Mouse (Mus musculus) Patski (cell line): Measurements from ENCODE around the gene Arhgap1. TPM values are rescaled to one million over a fixed set of nuclear protein-coding genes. Genes with fewer than 3 reads are reported as not detected.

Experiments
- ATAC-seq: fragments of 100-300 bp; one replicate; pipeline ENCODE4 v1.8.0; 2021
- CTCF ChIA-PET: fragments of 350-600 bp; sonication (Branson Sonifier 250); formaldehyde crosslinking; loops from one replicate; lab custom pipeline; 2022; ENCODE audit warnings: inconsistent platforms; lab: Charles Lee
- POLR2A ChIA-PET: fragments of 350-600 bp; sonication (Branson Sonifier 250); formaldehyde crosslinking; loops from one replicate; lab custom pipeline; 2022; ENCODE audit warnings: antibody characterized with exemption, inconsistent platforms; lab: Charles Lee
- DNase-seq: peaks from one replicate; pipeline ENCODE4 v3.0.0-alpha.2; 2011; ENCODE audit warnings: low read depth, low spot score
- H3K27me3 ChIP-seq: fragments of 371-371 bp; one replicate; pipeline ENCODE4 v1.5.1; 2021
- CTCF ChIP-seq: fragments of 100-300 bp; IDR thresholded peaks from one replicate; pipeline ENCODE4 v1.5.1; 2021
- in situ Hi-C: fragments of 300-500 bp; cut with MboI; formaldehyde crosslinking; loops from 3 replicates; pipeline ENCODE4 v1.11.1; 2018; ENCODE audit warnings: low pct_unique_long_range_greater_than_20kb, mixed read lengths
- polyA plus RNA-seq: library from polyadenylated mRNA; unstranded; gene quantifications from one replicate; pipeline ENCODE4 v1.2.3, GENCODE M21; 2021

The Arhgap1 gene
- polyA plus RNA-seq, 1 experiment from 2014 or later: 80.1 TPM

DNA sequence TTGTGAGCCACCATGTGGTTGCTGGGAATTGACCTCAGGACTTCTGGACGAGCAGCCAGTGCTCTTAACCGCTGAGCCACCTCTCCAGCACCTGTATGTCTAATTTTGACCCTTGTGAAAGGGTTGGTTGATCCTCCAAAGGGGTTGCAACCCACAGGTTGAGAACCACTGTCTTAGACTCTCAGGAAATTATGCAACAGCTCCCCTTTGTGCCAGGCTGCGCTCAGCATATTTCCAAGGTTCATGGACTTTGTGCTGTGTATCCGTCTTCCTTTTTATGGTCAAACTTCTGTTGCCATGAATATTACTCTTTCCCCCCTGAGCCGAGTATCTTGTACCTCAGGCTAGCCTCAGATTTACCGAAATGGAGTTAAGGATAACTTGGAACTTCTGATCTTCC is 11.3 kb downstream of the Arhgap1 start:
- DNase-seq (no peak), ATAC-seq (no peak)
- H3K27me3 ChIP-seq: no peaks in the 10 kb centered on the region
- POLR2A ChIA-PET: no interaction called here
- no peak for TF ChIP-seq CTCF
- CTCF ChIA-PET: no interaction called here
- in situ Hi-C loops: no loop called here

DNA sequence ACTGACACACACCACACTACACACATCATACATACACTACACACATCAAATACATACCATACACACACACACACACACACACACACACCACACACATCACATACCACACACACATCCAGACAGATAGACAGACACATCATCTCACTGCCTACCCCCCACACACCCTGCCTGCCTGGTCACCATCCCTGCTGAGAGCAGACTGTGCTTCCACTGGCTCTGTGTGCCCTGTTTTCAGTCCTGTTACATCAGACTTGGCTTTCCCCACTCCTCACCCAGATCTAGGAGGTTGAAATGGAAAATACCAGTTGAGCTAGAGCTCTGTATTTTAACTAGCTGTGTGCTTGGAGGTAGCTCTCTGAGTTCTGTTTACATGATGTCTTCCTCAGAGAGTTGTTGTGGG is 15.1 kb downstream of the Arhgap1 start:
- H3K27me3 ChIP-seq: no peaks in the 10 kb centered on the region
- TF ChIP-seq CTCF: no peak
- in situ Hi-C loops: no loop called here
- ChIA-PET POLR2A (no interaction called here), CTCF (no interaction called here)
- DNase-seq (no peak), ATAC-seq (no peak)

- in situ Hi-C loops: no loop called here
- no peak for TF ChIP-seq CTCF
- no peak for DNase-seq
- CTCF ChIA-PET: interaction anchor here (0.7 kb wide), 1 partner anchor 12 kb away, joined by 3 read pairs; no protein-coding TSS in a partner anchor
- ATAC-seq: no peak
- no peaks in the 10 kb centered on the region for H3K27me3 ChIP-seq
- POLR2A ChIA-PET: no interaction called here
Measured at GRCm38 (mm10) chr2:91666386-91666910, 16.8 kb downstream of the Arhgap1 start.

GRCm38 (mm10) chr2:91667747-91668146 is 18.1 kb downstream of the Arhgap1 start:
- TF ChIP-seq CTCF: no peak
- DNase-seq: no peak
- ATAC-seq: no peak
- in situ Hi-C loops: no loop called here
- no peaks in the 10 kb centered on the region for H3K27me3 ChIP-seq
- POLR2A ChIA-PET: interaction anchor here (1.5 kb wide), 1 partner anchor 11 kb away, joined by 3 read pairs; no protein-coding TSS in a partner anchor
- CTCF ChIA-PET: interaction anchor here (1.1 kb wide), 1 partner anchor 30 kb away, joined by 3 read pairs; no protein-coding TSS in a partner anchor

GRCm38 (mm10) chr2:91669326-91669725 is 19.7 kb downstream of the Arhgap1 start:
- in situ Hi-C loops: no loop called here
- TF ChIP-seq CTCF: no peak
- ChIA-PET POLR2A (interaction anchor here (0.8 to 1.3 kb wide), 2 partner anchors 17 to 61 kb away, joined by 3 read pairs; partner anchors contain the start of gene Ambra1), CTCF (no interaction called here)
- DNase-seq (no peak), ATAC-seq (no peak)
- no peaks in the 10 kb centered on the region for H3K27me3 ChIP-seq

GRCm38 (mm10) chr2:91670038-91670437 is 20.4 kb downstream of the Arhgap1 start:
- DNase-seq (no peak), ATAC-seq (no peak)
- no peaks in the 10 kb centered on the region for H3K27me3 ChIP-seq
- in situ Hi-C loops: no loop called here
- no peak for TF ChIP-seq CTCF
- ChIA-PET POLR2A (interaction anchor here (0.8 to 1.3 kb wide), 2 partner anchors 18 to 60 kb away, joined by 3 read pairs; partner anchors contain the start of gene Ambra1), CTCF (no interaction called here)

- in situ Hi-C loops: no loop called here
- H3K27me3 ChIP-seq: no peaks in the 10 kb centered on the region
- no peak for DNase-seq
- ChIA-PET CTCF (interaction anchor here (0.9 to 2.1 kb wide), 3 partner anchors 16 to 24 kb away, joined by 3 to 5 read pairs (median 3); no protein-coding TSS in a partner anchor), POLR2A (no interaction called here)
- TF ChIP-seq CTCF: no peak
- ATAC-seq: no peak
Measured at GRCm38 (mm10) chr2:91673587-91673986, 23.9 kb downstream of the Arhgap1 start.

GRCm38 (mm10) chr2:91674895-91675294 is 25.2 kb downstream of the Arhgap1 start:
- POLR2A ChIA-PET: no interaction called here
- CTCF ChIA-PET: interaction anchor here (1.2 to 2.1 kb wide), 2 partner anchors 21 to 23 kb away, joined by 3 to 5 read pairs; no protein-coding TSS in a partner anchor
- TF ChIP-seq CTCF: no peak
- no peaks in the 10 kb centered on the region for H3K27me3 ChIP-seq
- in situ Hi-C loops: no loop called here
- ATAC-seq (no peak), DNase-seq (no peak)

GRCm38 (mm10) chr2:91676420-91676819 is 26.8 kb downstream of the Arhgap1 start:
- H3K27me3 ChIP-seq: no peaks in the 10 kb centered on the region
- CTCF ChIA-PET: no interaction called here
- DNase-seq (no peak), ATAC-seq (no peak)
- TF ChIP-seq CTCF: no peak
- in situ Hi-C loops: no loop called here
- POLR2A ChIA-PET: no interaction called here

DNA sequence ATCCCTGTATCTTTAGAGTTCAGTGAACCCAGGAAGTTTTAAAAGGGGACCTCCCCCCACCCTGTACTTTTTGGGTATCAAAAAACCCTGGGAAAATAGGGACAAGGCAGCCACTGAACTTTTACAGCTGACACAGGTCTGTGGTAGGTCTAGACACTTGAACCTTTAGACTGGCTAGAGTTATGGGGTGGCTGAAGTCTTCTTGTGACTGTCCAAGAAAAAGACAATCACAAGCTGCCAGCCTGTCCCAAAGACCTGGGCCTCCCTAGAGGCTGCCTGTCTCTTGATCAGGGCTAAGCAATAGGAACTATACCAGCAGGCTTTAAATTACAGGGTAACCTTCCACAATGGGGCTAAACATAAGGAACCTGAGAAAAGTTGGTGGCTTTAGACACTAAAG is 27.3 kb downstream of the Arhgap1 start:
- DNase-seq (no peak), ATAC-seq (no peak)
- in situ Hi-C loops: no loop called here
- no peak for TF ChIP-seq CTCF
- no peaks in the 10 kb centered on the region for H3K27me3 ChIP-seq
- ChIA-PET CTCF (no interaction called here), POLR2A (no interaction called here)

DNA sequence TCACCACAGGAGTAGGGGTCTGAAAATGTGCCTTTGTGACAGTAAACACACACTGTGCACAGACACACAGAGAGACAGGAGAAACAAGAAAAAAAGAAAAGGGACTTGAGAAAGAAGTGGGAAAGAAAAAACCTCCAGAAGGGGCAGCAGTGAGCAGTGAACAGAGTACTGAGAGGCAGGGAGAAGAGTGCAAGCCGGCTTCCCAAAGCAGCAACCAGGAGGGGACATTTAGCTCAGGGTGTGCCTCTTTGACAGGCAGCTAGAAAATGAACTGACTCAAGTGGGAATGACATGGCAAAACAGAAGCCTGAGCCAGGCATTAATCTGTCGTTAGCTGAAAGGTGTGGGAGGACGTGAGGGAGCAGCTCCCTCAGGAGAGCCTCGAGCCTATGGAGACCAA is 33.2 kb downstream of the Arhgap1 start:
- in situ Hi-C loops: no loop called here
- DNase-seq: no peak
- no peak for ATAC-seq
- ChIA-PET CTCF (interaction anchor here (0.8 to 1.1 kb wide), 3 partner anchors 13 to 15 kb away, joined by 4 to 5 read pairs (median 4); no protein-coding TSS in a partner anchor), POLR2A (interaction anchor here (0.6 kb wide), 1 partner anchor 27 kb away, joined by 3 read pairs; the partner anchor contains the start of gene Atg13)
- TF ChIP-seq CTCF: peak; percentile 59
- H3K27me3 ChIP-seq: no peaks in the 10 kb centered on the region
